Mouse (Mus musculus) pancreas, adult 10 weeks (tissue): ENCODE measurements around the gene Kif3a. TPM values are rescaled to one million over a fixed set of nuclear protein-coding genes. Genes with fewer than 3 reads are reported as not detected.

Experiments used
- polyA plus RNA-seq: library from polyadenylated mRNA; stranded (reverse); fragments of 350-450 nt; fragmentation: Illumina TruSeq; extraction: RNeasy Lipid Tissue Mini Kit (QIAGEN cat#74804); gene quantifications from one replicate; pipeline ENCODE4 v1.2.3, GENCODE M21; 2015; ENCODE audit warnings: low read depth, low replicate concordance; ENCODE audit not compliant: insufficient read depth

Gene Kif3a
- 4.1 TPM for polyA plus RNA-seq

DNA sequence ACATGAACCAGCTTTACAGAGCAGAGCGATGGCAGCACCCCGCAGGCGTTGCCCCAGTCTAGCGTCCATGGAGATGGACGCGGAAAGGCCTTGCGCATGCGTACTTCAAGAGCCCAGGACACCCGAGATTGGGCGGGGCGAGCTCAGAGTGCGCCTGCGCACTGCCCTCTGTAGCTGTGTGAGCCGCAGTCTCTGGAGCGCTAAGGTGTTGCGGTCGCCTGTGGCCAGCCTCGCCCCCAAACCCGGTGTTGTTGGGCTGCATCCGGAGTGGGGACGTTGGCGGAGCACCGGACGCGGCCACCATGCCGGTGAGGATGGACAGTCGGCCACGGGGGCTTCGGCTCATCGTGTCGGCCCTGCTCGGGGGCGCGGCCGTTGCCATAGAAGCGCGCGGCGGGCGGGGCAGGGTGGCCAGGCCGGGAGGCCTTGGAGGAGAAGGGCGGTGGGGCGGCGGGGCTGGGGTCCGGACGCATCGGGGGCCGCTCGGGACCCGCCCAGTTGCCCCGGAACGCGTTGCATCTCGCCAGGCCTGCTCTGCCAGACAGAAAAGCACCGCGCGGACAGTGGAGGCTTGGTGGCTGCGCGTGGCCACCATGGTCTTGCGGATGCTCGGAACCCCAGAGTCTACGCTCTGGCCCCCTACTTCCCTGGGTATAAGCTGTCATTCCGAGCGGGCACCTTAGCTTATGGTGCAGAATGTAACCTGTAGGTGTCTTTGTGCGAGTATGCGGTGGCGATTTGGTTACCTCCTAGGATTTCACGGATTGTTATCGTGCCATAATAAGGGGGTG, at the start of gene Kif3a:
Gene Kif3a (plus strand): TSS at position 156 of the 791 bp plus-strand sequence.

DNA sequence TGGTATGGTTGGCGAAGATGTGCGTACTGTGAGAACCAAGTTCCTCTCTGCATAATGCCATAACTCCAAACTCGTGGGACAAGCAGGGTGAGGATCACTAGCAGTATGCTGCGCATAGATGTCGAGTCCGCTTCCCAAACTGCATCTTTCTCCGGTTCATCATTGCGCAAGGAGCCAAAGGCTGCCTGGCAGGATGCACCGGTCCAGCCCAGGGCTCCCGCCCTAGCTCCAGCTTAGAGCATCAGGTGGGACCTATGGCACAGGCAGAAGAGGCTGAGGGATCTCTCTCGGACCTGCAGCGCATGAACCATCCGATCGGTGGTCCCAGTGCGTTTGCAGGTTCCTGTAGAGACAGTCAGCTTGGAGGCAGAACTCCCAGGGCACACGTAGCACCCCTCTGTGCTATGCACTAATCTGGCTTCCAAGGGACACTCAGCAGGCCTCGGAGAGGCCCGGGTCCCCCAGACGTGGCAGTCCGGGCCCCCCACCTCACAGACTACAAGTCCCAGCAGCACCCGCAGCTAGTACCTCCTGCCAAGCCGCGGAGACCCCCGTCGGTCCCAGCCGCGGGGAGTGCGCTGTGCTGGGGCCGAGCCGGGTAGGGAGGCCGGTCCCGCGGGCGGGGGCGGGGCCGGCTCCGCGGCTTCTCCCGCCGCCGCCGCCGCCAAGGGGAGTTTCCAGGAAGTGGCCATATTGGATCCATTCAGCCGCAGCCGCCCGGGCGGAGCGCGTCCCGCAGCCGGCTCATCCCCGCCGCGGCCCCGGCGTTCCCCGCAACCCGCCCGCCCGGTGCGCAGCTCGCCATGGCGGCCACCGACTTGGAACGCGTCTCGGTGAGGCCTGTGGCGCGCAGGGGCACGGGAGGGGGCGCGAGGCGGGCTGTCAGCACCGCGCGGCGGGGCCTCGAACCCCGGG, 47.7 kb upstream of the Kif3a start, which contains the start of gene Sept8:
Gene Sept8 (plus strand): TSS at position 51 of the 915 bp plus-strand sequence.

DNA sequence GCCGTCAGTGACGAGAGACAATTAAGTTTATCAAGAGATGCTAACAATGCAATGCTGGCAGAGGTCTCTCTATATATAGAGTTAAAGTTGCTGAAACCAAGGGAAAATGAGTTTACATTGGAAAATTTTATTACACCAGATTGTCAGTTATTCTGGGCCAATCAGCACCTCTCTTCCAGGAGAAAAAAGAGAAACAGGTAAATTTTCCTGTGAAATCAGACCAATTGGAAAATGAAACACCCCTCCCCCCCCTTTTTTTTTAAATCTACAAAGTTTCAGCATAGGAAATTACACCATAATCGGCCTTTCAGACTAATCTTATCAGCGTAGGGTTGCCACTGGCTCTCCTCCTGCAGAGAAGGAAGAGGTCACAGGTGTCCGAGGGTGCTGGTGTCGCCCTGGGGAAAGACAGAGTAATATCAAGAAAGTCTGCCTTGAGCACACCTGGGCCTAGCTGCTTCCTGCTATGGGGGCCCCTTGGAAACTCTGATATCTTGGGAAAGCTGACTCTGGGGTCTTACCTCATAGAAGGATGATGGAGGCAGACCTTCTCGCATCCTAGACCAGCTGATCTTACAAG, 51.5 kb downstream of the Kif3a start, which contains the start of gene Il4:
Gene Il4 (minus strand): TSS at position 51 of the 580 bp plus-strand sequence.

DNA sequence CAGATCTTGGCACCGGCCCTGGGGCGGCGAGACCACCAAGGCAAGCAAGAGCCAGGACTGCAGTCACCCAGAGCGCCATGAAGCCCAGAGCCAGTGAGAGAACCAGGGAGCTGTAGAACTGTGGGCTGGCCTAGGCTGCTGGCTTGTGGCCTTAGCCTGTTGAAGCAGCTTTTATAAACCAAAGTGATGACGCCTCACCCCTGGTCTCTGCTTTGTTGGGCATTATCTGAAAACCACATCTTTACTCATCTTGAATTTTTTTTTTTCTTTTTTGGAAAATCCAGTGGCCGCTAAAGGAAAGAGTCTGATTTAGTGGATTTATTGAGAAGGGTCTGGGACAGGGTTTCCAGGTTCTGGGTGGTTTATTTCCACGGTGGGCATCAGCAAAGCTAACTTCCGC, 67.4 kb downstream of the Kif3a start, which contains the start of gene Il13:
Gene Il13 (minus strand): TSS at position 147 of the 400 bp plus-strand sequence.

Other genes starting within 250 kb of the Kif3a start
- 2.5 TPM for gene Zcchc10, start 242.7 kb upstream of the Kif3a start, polyA plus RNA-seq
- 8.0 TPM for gene Aff4, start 216.5 kb upstream of the Kif3a start, polyA plus RNA-seq
- gene Leap2, start 144.2 kb upstream of the Kif3a start, polyA plus RNA-seq: not detected
- 207 TPM for gene Uqcrq, start 136.5 kb upstream of the Kif3a start, polyA plus RNA-seq
- gene Gdf9, start 136.4 kb upstream of the Kif3a start, polyA plus RNA-seq: not detected
- gene Gm10447, start 110.3 kb upstream of the Kif3a start, polyA plus RNA-seq: not detected
- 3.4 TPM for gene Shroom1, start 110.2 kb upstream of the Kif3a start, polyA plus RNA-seq
- gene Gm9837, start 96.9 kb upstream of the Kif3a start, polyA plus RNA-seq: not detected
- not detected for gene Gm9945, start 87.2 kb upstream of the Kif3a start, polyA plus RNA-seq
- 0.20 TPM for gene Sowaha, start 87.1 kb upstream of the Kif3a start, polyA plus RNA-seq
- 14.3 TPM for gene Sept8, start 48.1 kb upstream of the Kif3a start, polyA plus RNA-seq
- gene Il4, start 51.3 kb downstream of the Kif3a start, polyA plus RNA-seq: not detected
- not detected for gene Il13, start 67.3 kb downstream of the Kif3a start, polyA plus RNA-seq
- gene Rad50, start 139.9 kb downstream of the Kif3a start, polyA plus RNA-seq: 3.0 TPM
- not detected for gene Il5, start 153.4 kb downstream of the Kif3a start, polyA plus RNA-seq
- 19.1 TPM for gene Irf1, start 202.6 kb downstream of the Kif3a start, polyA plus RNA-seq
- gene Gm17334, start 205.8 kb downstream of the Kif3a start, polyA plus RNA-seq: 1.00 TPM